Mouse (Mus musculus) ES-Bruce4 (cell line): Measurements from ENCODE around the gene Dgcr8. TPM values are rescaled to one million over a fixed set of nuclear protein-coding genes. Genes with fewer than 3 reads are reported as not detected.

Experiments
- H3K27ac ChIP-seq: 2 replicates; pipeline ENCODE4 v1.5.1; 2012; ENCODE audit warnings: low read length, inconsistent platforms; ENCODE audit not compliant: insufficient read depth
- H3K27me3 ChIP-seq: 2 replicates; pipeline ENCODE4 v1.6.1; 2012; ENCODE audit warnings: mild to moderate bottlenecking, low read length, inconsistent platforms; ENCODE audit not compliant: control insufficient read depth, poor library complexity, insufficient read depth, severe bottlenecking
- H3K36me3 ChIP-seq: 2 replicates; pipeline ENCODE4 v1.6.1; 2012; ENCODE audit warnings: inconsistent platforms, mild to moderate bottlenecking, low read length, moderate library complexity; ENCODE audit not compliant: control insufficient read depth, poor library complexity, insufficient read depth, severe bottlenecking
- H3K4me1 ChIP-seq: one replicate; pipeline ENCODE4 v1.8.1; 2011; ENCODE audit warnings: low read length; ENCODE audit not compliant: control insufficient read depth, insufficient read depth
- H3K4me3 ChIP-seq: 2 replicates; pipeline ENCODE4 v1.5.1; 2011; ENCODE audit warnings: low read depth, mild to moderate bottlenecking, low read length
- H3K9ac ChIP-seq: 2 replicates; pipeline ENCODE4 v1.6.1; 2012; ENCODE audit warnings: low read depth, mild to moderate bottlenecking, inconsistent platforms; ENCODE audit not compliant: poor library complexity, severe bottlenecking
- H3K9me3 ChIP-seq: replicated peaks from 2 replicates; pipeline ENCODE4 v1.6.1; 2012; ENCODE audit warnings: mild to moderate bottlenecking, low read length, inconsistent platforms; ENCODE audit not compliant: control insufficient read depth, poor library complexity, insufficient read depth, severe bottlenecking
- CTCF ChIP-seq: IDR thresholded peaks from one replicate; pipeline ENCODE4 v1.8.1; 2011; ENCODE audit warnings: low read depth, low read length
- EP300 ChIP-seq: IDR thresholded peaks from 2 replicates; pipeline ENCODE4 v1.6.1; 2011; ENCODE audit warnings: low read depth, low read length; ENCODE audit not compliant: insufficient read depth
- POLR2A ChIP-seq: IDR thresholded peaks from one replicate; pipeline ENCODE4 v1.8.1; 2011; ENCODE audit warnings: low read length; ENCODE audit not compliant: insufficient read depth
- polyA plus RNA-seq: library from polyadenylated mRNA; stranded (reverse); fragments of >200 nt; gene quantifications from 2 replicates; pipeline ENCODE4 v1.2.4, GENCODE M21; 2011; ENCODE audit warnings: low read depth; ENCODE audit not compliant: missing spikeins, insufficient read depth, insufficient read length

Gene Dgcr8
- polyA plus RNA-seq, 1 experiment = 82.7 TPM

- Histone ChIP-seq H3K4me1 (peaks cover 3% of the 10 kb centered on the region), H3K4me3 (peak overlapping the region; percentile 98), H3K9me3 (no peaks in the 10 kb centered on the region), H3K27ac (peak overlapping the region; percentile 24; the same call in 1 of the 2 replicates), H3K36me3 (peaks cover 65% of the 10 kb centered on the region), H3K9ac (peak overlapping the region; percentile 99), H3K27me3 (no peaks in the 10 kb centered on the region)
- TF ChIP-seq POLR2A = no peak
- no peak for TF ChIP-seq EP300
- no peak for TF ChIP-seq CTCF
Observed at GRCm38 (mm10) chr16:18247521-18248399, 41.3 kb downstream of the Dgcr8 start.

GRCm38 (mm10) chr16:18241581-18241980 is 47.5 kb downstream of the Dgcr8 start:
- H3K9ac ChIP-seq = no peak overlapping the region
- no peaks in the 10 kb centered on the region for H3K4me1 ChIP-seq
- no peaks in the 10 kb centered on the region for H3K27me3 ChIP-seq
- H3K9me3 ChIP-seq = no peaks in the 10 kb centered on the region
- H3K27ac ChIP-seq = no peak overlapping the region
- TF ChIP-seq EP300 = no peak
- TF ChIP-seq POLR2A = no peak
- no peak for TF ChIP-seq CTCF
- no peak overlapping the region for H3K4me3 ChIP-seq
- H3K36me3 ChIP-seq = peaks cover 83% of the 10 kb centered on the region

GRCm38 (mm10) chr16:18236676-18237501 is 52.2 kb downstream of the Dgcr8 start:
- no peak for TF ChIP-seq POLR2A
- Histone ChIP-seq H3K27me3 (no peaks in the 10 kb centered on the region), H3K36me3 (peaks cover 36% of the 10 kb centered on the region), H3K4me1 (no peaks in the 10 kb centered on the region), H3K27ac (no peak overlapping the region), H3K4me3 (no peak overlapping the region), H3K9me3 (no peaks in the 10 kb centered on the region), H3K9ac (no peak overlapping the region)

GRCm38 (mm10) chr16:18235389-18236065 is 53.5 kb downstream of the Dgcr8 start:
- TF ChIP-seq EP300 (no peak), CTCF (no peak), POLR2A (no peak)
- H3K4me3 ChIP-seq = peak overlapping the region; percentile 71
- no peaks in the 10 kb centered on the region for H3K9me3 ChIP-seq
- no peaks in the 10 kb centered on the region for H3K4me1 ChIP-seq
- H3K9ac ChIP-seq = peak overlapping the region; percentile 75
- H3K27ac ChIP-seq = no peak overlapping the region
- H3K27me3 ChIP-seq = no peaks in the 10 kb centered on the region
- peaks cover 22% of the 10 kb centered on the region for H3K36me3 ChIP-seq

- no peaks in the 10 kb centered on the region for H3K4me1 ChIP-seq
- TF ChIP-seq POLR2A = no peak
- TF ChIP-seq CTCF = no peak
- no peak for TF ChIP-seq EP300
- H3K9ac ChIP-seq = peak within 1 kb of the TSS; percentile 75
- no peaks in the 10 kb centered on the region for H3K27me3 ChIP-seq
- peaks cover 15% of the 10 kb centered on the region for H3K36me3 ChIP-seq
- H3K4me3 ChIP-seq = peak within 1 kb of the TSS; percentile 71
- no peaks in the 10 kb centered on the region for H3K9me3 ChIP-seq
- H3K27ac ChIP-seq = no peak within 1 kb of the TSS
Observed at GRCm38 (mm10) chr16:18234671-18235388, 54.2 kb downstream of the Dgcr8 start, which contains the start of gene Zdhhc8. Gene Zdhhc8, minus strand, starts transcription at chr16:18235136.
